Comparison of ENCODE assay signal across 8 mouse cellular contexts in the genomic region with DNA sequence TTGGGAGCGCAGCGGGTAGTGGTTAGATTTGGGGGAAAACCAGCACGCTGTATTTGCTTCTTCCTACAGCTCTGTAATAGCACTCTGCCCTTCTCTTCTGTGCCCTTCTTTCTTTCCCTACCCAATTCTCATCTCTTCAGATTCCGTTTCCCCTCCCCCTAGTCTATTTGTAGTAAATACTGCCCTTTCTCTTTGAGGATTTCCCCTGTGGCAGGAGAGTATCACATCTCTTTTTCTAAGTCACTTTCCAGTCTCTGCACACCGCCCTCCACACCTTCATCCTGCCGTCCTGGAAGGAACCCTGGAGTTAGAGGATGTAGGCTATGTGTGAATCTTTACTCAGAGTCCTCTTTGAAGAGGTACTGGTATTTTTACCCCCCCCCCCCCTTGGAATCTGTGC. TPM values are rescaled to one million over a fixed set of nuclear protein-coding genes. Genes with fewer than 3 reads are reported as not detected.
DNase-seq lines count a peak whose midpoint lies in the region; ATAC-seq and TF ChIP-seq lines count a peak whose summit lies in the region.

No protein-coding gene starts in this region.

- H3K27me3 ChIP-seq in cerebellum, adult 2 months (ENCODE audit: control insufficient read depth, insufficient read depth, low read length), result no peaks in the 10 kb centered on the region
- peaks cover 11% of the 10 kb centered on the region for H3K27me3 ChIP-seq in CH12.LX (replicated peaks)
- 0 out of 2 replicates have a peak, but pooled peaks cover 6% of the 10 kb centered on the region for H3K27me3 ChIP-seq in hindbrain, embryonic 10.5 days (ENCODE audit: insufficient read depth, poor library complexity, severe bottlenecking)
- peaks cover 12% of the 10 kb centered on the region; the same call in 1 of the 2 replicates for H3K27me3 ChIP-seq in midbrain, embryonic 10.5 days (ENCODE audit: low read depth, poor library complexity, severe bottlenecking)

- peak overlapping the region; percentile 100 for H3K4me2 ChIP-seq in CH12.LX (ENCODE audit: insufficient read depth, low read depth, poor library complexity, severe bottlenecking)

- no peak for TF ChIP-seq POLR2A in cerebellum, adult 2 months (IDR thresholded peaks at IDR 0.05; ENCODE audit: borderline replicate concordance, insufficient read depth, low read length)
- TF ChIP-seq POLR2A in CH12.LX (IDR thresholded peaks at IDR 0.05; ENCODE audit: low read depth, low read length), result no peak

- TF ChIP-seq RAD21 in CH12.LX (IDR thresholded peaks at IDR 0.05; ENCODE audit: low read depth, low read length), result no peak

- dilution Hi-C loops in CH12.LX (cut with MboI; ENCODE audit: extremely low pct_ligation_motif_present, extremely low pct_unique_long_range_greater_than_20kb, low sequenced_read_pairs), result no loop called here

- no peaks in the 10 kb centered on the region for H3K9me3 ChIP-seq in CH12.LX (replicated peaks; ENCODE audit: low read length)
- H3K9me3 ChIP-seq in hindbrain, embryonic 10.5 days, result no peaks in the 10 kb centered on the region
- H3K9me3 ChIP-seq in midbrain, embryonic 10.5 days (replicated peaks), result no peaks in the 10 kb centered on the region

- peak overlapping the region; percentile 3; the same call in 1 of the 2 replicates for H3K9ac ChIP-seq in CH12.LX (ENCODE audit: insufficient read depth, low read depth)

- H3K27ac ChIP-seq in cerebellum, adult 2 months (ENCODE audit: insufficient read depth, low read length), result no peak overlapping the region
- H3K27ac ChIP-seq in CH12.LX (ENCODE audit: insufficient read depth, low read depth), result no peak overlapping the region
- H3K27ac ChIP-seq in hindbrain, embryonic 10.5 days, result no peak overlapping the region; the same call in 1 of the 2 replicates
- no peak overlapping the region for H3K27ac ChIP-seq in midbrain, embryonic 10.5 days (replicated peaks)

- H3K36me3 ChIP-seq in CH12.LX (replicated peaks in 1 of 2; ENCODE audit: control insufficient read depth in 1 of 2, insufficient read depth in 1 of 2, low read length in 1 of 2), result peaks cover 2 to 10% of the 10 kb centered on the region in 2 experiments
- peaks cover 12% of the 10 kb centered on the region for H3K36me3 ChIP-seq in hindbrain, embryonic 10.5 days
- H3K36me3 ChIP-seq in midbrain, embryonic 10.5 days, result peaks cover 14% of the 10 kb centered on the region

- H3K79me2 ChIP-seq in CH12.LX (replicated peaks; ENCODE audit: control insufficient read depth, extremely low read depth, insufficient read depth, poor library complexity, severe bottlenecking), result peaks cover 17% of the 10 kb centered on the region

- in situ Hi-C loops in CH12.LX (cut with MboI; ENCODE audit: low pct_ligation_motif_present, low pct_unique_long_range_greater_than_20kb, low sequenced_read_pairs), result no loop called here

- TF ChIP-seq CTCF in cerebellum, adult 2 months (IDR thresholded peaks at IDR 0.05; ENCODE audit: borderline replicate concordance, insufficient read depth, low read depth, low read length), result no peak
- TF ChIP-seq CTCF in CH12.LX (conservative IDR thresholded peaks at IDR 0.05 in 1 of 2, IDR thresholded peaks at IDR 0.05 in 1 of 2; ENCODE audit: low read depth in 2 of 2, low read length in 2 of 2), result no peak

- 14% methylated on average over 6 of the region's 6 CpGs for WGBS in cerebellum, adult 2 months
- 7% methylated on average over 6 of the region's 6 CpGs for WGBS in hindbrain, embryonic 10.5 days
- under 1% methylated on average over 6 of the region's 6 CpGs for WGBS in midbrain, embryonic 10.5 days

- no peak for ATAC-seq in frontal cortex, adult (ENCODE audit: low TSS enrichment)

- no peak for DNase-seq in cerebellum, adult 2 months
- DNase-seq in cerebellum, adult 11 months, result no peak
- peak; percentile 39 for DNase-seq in CH12.LX (ENCODE audit: extremely low read depth)
- DNase-seq in hindbrain, embryonic 10.5 days (ENCODE audit: low spot score), result no peak
- no peak for DNase-seq in midbrain, embryonic 10.5 days (ENCODE audit: low spot score)
- DNase-seq in gastrocnemius, adult 8-10 months (ENCODE audit: low spot score in 2 of 2), result no peak
- no peak for DNase-seq in thymus, postnatal 4 days

- peak overlapping the region; percentile 28 for H3K4me3 ChIP-seq in cerebellum, adult 2 months (replicated peaks; ENCODE audit: insufficient read depth, low read depth, low read length)
- peak overlapping the region in 1 of 3 experiments; percentile 74 for H3K4me3 ChIP-seq in CH12.LX (replicated peaks in 1 of 3; ENCODE audit: low read depth in 2 of 3, low read length in 2 of 3, poor library complexity in 1 of 3)
- peak overlapping the region; percentile 84 for H3K4me3 ChIP-seq in hindbrain, embryonic 10.5 days
- H3K4me3 ChIP-seq in midbrain, embryonic 10.5 days, result peak overlapping the region; percentile 82

- H3K4me1 ChIP-seq in cerebellum, adult 2 months (ENCODE audit: control insufficient read depth, insufficient read depth, low read length), result no peaks in the 10 kb centered on the region; the same call in 1 of the 2 replicates
- peaks cover 5 to 29% of the 10 kb centered on the region in 2 experiments; a peak in 2 of 4 replicates for H3K4me1 ChIP-seq in CH12.LX (ENCODE audit: control insufficient read depth in 1 of 2, insufficient read depth in 2 of 2)
- H3K4me1 ChIP-seq in hindbrain, embryonic 10.5 days (replicated peaks), result peaks cover 39% of the 10 kb centered on the region
- H3K4me1 ChIP-seq in midbrain, embryonic 10.5 days, result peaks cover 39% of the 10 kb centered on the region

- no peak for TF ChIP-seq EP300 in CH12.LX (IDR thresholded peaks at IDR 0.05; ENCODE audit: low read length)

TF ChIP-seq in CH12.LX, 34 proteins besides CTCF, POLR2A, EP300 and RAD21:
- TF ChIP-seq ZMIZ1 (IDR thresholded peaks at IDR 0.05; ENCODE audit: low read depth, low read length), result no peak
- TF ChIP-seq ZKSCAN1 (IDR thresholded peaks at IDR 0.05; ENCODE audit: borderline replicate concordance, low read depth, low read length), result no peak
- no peak for TF ChIP-seq MAX (IDR thresholded peaks at IDR 0.05; ENCODE audit: low read length)
- TF ChIP-seq ETS1 (conservative IDR thresholded peaks at IDR 0.05; ENCODE audit: low read depth, low read length), result no peak
- TF ChIP-seq CHD2 (IDR thresholded peaks at IDR 0.05; ENCODE audit: low read length), result 0 out of 2 replicates have a peak, but pooled peaks have one; percentile 35
- no peak for TF ChIP-seq ELF1 (IDR thresholded peaks at IDR 0.05; ENCODE audit: low read depth, low read length)
- TF ChIP-seq JUN (IDR thresholded peaks at IDR 0.05; ENCODE audit: insufficient read depth, low read depth, low read length), result no peak
- TF ChIP-seq SIN3A (IDR thresholded peaks at IDR 0.05; ENCODE audit: low read length), result no peak
- no peak for TF ChIP-seq NRF1 (IDR thresholded peaks at IDR 0.05; ENCODE audit: low read depth, low read length)
- TF ChIP-seq UBTF (IDR thresholded peaks at IDR 0.05; ENCODE audit: low read depth, low read length), result no peak
- TF ChIP-seq MEF2A (IDR thresholded peaks at IDR 0.05; ENCODE audit: borderline replicate concordance, low read depth, low read length), result peak; percentile 68; the same call in 1 of the 2 replicates
- 0 out of 2 replicates have a peak, but pooled peaks have one; percentile 32 for TF ChIP-seq BHLHE40 (IDR thresholded peaks at IDR 0.05; ENCODE audit: low read depth, low read length)
- no peak for TF ChIP-seq ZNF384 (IDR thresholded peaks at IDR 0.05; ENCODE audit: low read depth, low read length)
- peak; percentile 76 for TF ChIP-seq IRF4 (IDR thresholded peaks at IDR 0.05; ENCODE audit: low read depth, low read length)

RNA-seq across cellular contexts. Expression of a gene that starts 1.9 kb away (rescaled TPM):
- polyA plus RNA-seq in cerebellum, adult 2 months (2012; rRNA removed), result 20.8 and 23.0 TPM in 2 replicates
- total RNA-seq in CH12.LX (2012; rRNA removed) (39.1 and 48.5 TPM in 2 replicates), CH12.LX (2014; rRNA removed) (99.7 and 105 TPM in 2 replicates)
- 66.2 and 68.5 TPM in 2 replicates for polyA plus RNA-seq in CH12.LX (2012; ENCODE audit: insufficient read length, low read depth)
- polyA plus RNA-seq in hindbrain, embryonic 10.5 days (2016; fragmentation: Nextera tagmentation; extraction: Ambion mirVana), result 11.1 and 14.7 TPM in 2 replicates
- polyA plus RNA-seq in midbrain, embryonic 10.5 days (2016; fragmentation: Nextera tagmentation; extraction: Ambion mirVana), result 15.1 and 18.1 TPM in 2 replicates
- total RNA-seq in gastrocnemius, adult 8-10 months (2022), result 10 to 100 TPM in 1 of 4 experiments, 1 to 10 TPM in 3; 2.9 to 12.1 (median 5.6) TPM
